Mouse (Mus musculus): ENCODE data around the gene Hnrnpul1. TPM values are rescaled to one million over a fixed set of nuclear protein-coding genes. Genes with fewer than 3 reads are reported as not detected.

Hnrnpul1 gene
- polyA plus RNA-seq, 1 experiment from 2014 or later: 58.5 TPM

GRCm38 (mm10) chr7:25768229-25768628 is 13.7 kb upstream of the Hnrnpul1 start:
- H3K27me3 ChIP-seq: no peaks in the 10 kb centered on the region
- no peak overlapping the region for H3K9ac ChIP-seq
- H3K27ac ChIP-seq: no peak overlapping the region
- no peak for ATAC-seq (ENCODE audit: borderline replicate concordance, extremely low read depth, low FRiP score, low TSS enrichment)
- H3K9me3 ChIP-seq: no peaks in the 10 kb centered on the region
- H3K4me2 ChIP-seq: no peak overlapping the region
- H3K36me3 ChIP-seq: peaks cover 15% of the 10 kb centered on the region
- 86% methylated on average over 5 of the region's 5 CpGs for WGBS
- peaks cover 5% of the 10 kb centered on the region; the same call in 1 of the 2 replicates for H3K4me1 ChIP-seq
- no peak overlapping the region for H3K4me3 ChIP-seq

GRCm38 (mm10) chr7:25766108-25766507 is 11.6 kb upstream of the Hnrnpul1 start:
- Histone ChIP-seq H3K27me3 (no peaks in the 10 kb centered on the region), H3K27ac (no peak overlapping the region), H3K36me3 (peaks cover 15% of the 10 kb centered on the region), H3K4me1 (peaks cover 5% of the 10 kb centered on the region; the same call in 1 of the 2 replicates), H3K9ac (no peak overlapping the region), H3K4me2 (no peak overlapping the region), H3K9me3 (no peaks in the 10 kb centered on the region), H3K4me3 (no peak overlapping the region)
- no peak for ATAC-seq (ENCODE audit: borderline replicate concordance, extremely low read depth, low FRiP score, low TSS enrichment)
- WGBS: 68% methylated on average over 6 of the region's 6 CpGs

- ATAC-seq (ENCODE audit: borderline replicate concordance, extremely low read depth, low FRiP score, low TSS enrichment): no peak
- Histone ChIP-seq H3K27ac (peak overlapping the region; percentile 41; the same call in 1 of the 2 replicates), H3K27me3 (no peaks in the 10 kb centered on the region), H3K4me3 (no peak overlapping the region), H3K9me3 (no peaks in the 10 kb centered on the region), H3K4me2 (no peak overlapping the region), H3K9ac (no peak overlapping the region), H3K4me1 (peaks cover 5% of the 10 kb centered on the region; the same call in 1 of the 2 replicates), H3K36me3 (peaks cover 22% of the 10 kb centered on the region)
- WGBS: 35% methylated on average over 5 of the region's 5 CpGs
Measured at GRCm38 (mm10) chr7:25764221-25764620, 9.7 kb upstream of the Hnrnpul1 start.

- peak overlapping the region; percentile 41; the same call in 1 of the 2 replicates for H3K27ac ChIP-seq
- peaks cover 22% of the 10 kb centered on the region for H3K36me3 ChIP-seq
- no peak overlapping the region for H3K4me2 ChIP-seq
- H3K4me3 ChIP-seq: no peak overlapping the region
- WGBS: 66% methylated on average over 11 of the region's 11 CpGs
- no peak overlapping the region for H3K9ac ChIP-seq
- H3K9me3 ChIP-seq: no peaks in the 10 kb centered on the region
- no peaks in the 10 kb centered on the region for H3K27me3 ChIP-seq
- ATAC-seq (ENCODE audit: borderline replicate concordance, extremely low read depth, low FRiP score, low TSS enrichment): no peak
- peaks cover 5% of the 10 kb centered on the region; the same call in 1 of the 2 replicates for H3K4me1 ChIP-seq
Measured at GRCm38 (mm10) chr7:25763678-25764077, 9.1 kb upstream of the Hnrnpul1 start.

GRCm38 (mm10) chr7:25761354-25761753 is 6.8 kb upstream of the Hnrnpul1 start:
- peaks cover 5% of the 10 kb centered on the region; the same call in 1 of the 2 replicates for H3K4me1 ChIP-seq

GRCm38 (mm10) chr7:25756011-25756410 is 1.5 kb upstream of the Hnrnpul1 start:
- peak overlapping the region; percentile 89 for H3K4me2 ChIP-seq
- no peaks in the 10 kb centered on the region for H3K9me3 ChIP-seq
- peak overlapping the region; percentile 97 for H3K27ac ChIP-seq
- ATAC-seq (ENCODE audit: borderline replicate concordance, extremely low read depth, low FRiP score, low TSS enrichment): peak; percentile 44; the same call in 1 of the 2 replicates
- H3K4me3 ChIP-seq: peak overlapping the region; percentile 95
- H3K9ac ChIP-seq: peak overlapping the region; percentile 99
- under 1% methylated on average over 18 of the region's 18 CpGs for WGBS
- H3K4me1 ChIP-seq: peaks cover 20% of the 10 kb centered on the region
- H3K27me3 ChIP-seq: no peaks in the 10 kb centered on the region
- H3K36me3 ChIP-seq: peaks cover 16% of the 10 kb centered on the region

More at GRCm38 (mm10) chr7:25761354-25761753, 6.8 kb upstream of the Hnrnpul1 start:
- Histone ChIP-seq H3K9me3 (no peaks in the 10 kb centered on the region), H3K4me2 (no peak overlapping the region), H3K4me3 (no peak overlapping the region), H3K27me3 (no peaks in the 10 kb centered on the region), H3K9ac (no peak overlapping the region), H3K36me3 (0 out of 2 replicates have a peak, but pooled peaks cover 9% of the 10 kb centered on the region), H3K27ac (no peak overlapping the region)
- ATAC-seq (ENCODE audit: borderline replicate concordance, extremely low read depth, low FRiP score, low TSS enrichment): no peak
- WGBS: 76% methylated on average over 10 of the region's 10 CpGs

GRCm38 (mm10) chr7:25755468-25755833 is 894 bp upstream of the Hnrnpul1 start:
- under 1% methylated on average over 15 of the region's 15 CpGs for WGBS
- peak overlapping the region; percentile 95 for H3K4me3 ChIP-seq
- peaks cover 21% of the 10 kb centered on the region for H3K36me3 ChIP-seq
- peaks cover 20% of the 10 kb centered on the region for H3K4me1 ChIP-seq
- ATAC-seq (ENCODE audit: borderline replicate concordance, extremely low read depth, low FRiP score, low TSS enrichment): peak; percentile 31; the same call in 1 of the 2 replicates
- no peaks in the 10 kb centered on the region for H3K9me3 ChIP-seq
- H3K27ac ChIP-seq: peak overlapping the region; percentile 97
- H3K9ac ChIP-seq: peak overlapping the region; percentile 99
- H3K4me2 ChIP-seq: peak overlapping the region; percentile 89
- no peaks in the 10 kb centered on the region for H3K27me3 ChIP-seq

- H3K4me3 ChIP-seq: peak overlapping the region; percentile 95
- H3K9ac ChIP-seq: peak overlapping the region; percentile 99
- peak overlapping the region; percentile 97 for H3K27ac ChIP-seq
- H3K9me3 ChIP-seq: no peaks in the 10 kb centered on the region
- H3K27me3 ChIP-seq: no peaks in the 10 kb centered on the region
- H3K4me1 ChIP-seq: peaks cover 20% of the 10 kb centered on the region
- H3K4me2 ChIP-seq: peak overlapping the region; percentile 80
- no peak for ATAC-seq (ENCODE audit: borderline replicate concordance, extremely low read depth, low FRiP score, low TSS enrichment)
- 0% methylated on average over 30 of the region's 30 CpGs for WGBS
- H3K36me3 ChIP-seq: peaks cover 23% of the 10 kb centered on the region
Measured at GRCm38 (mm10) chr7:25754439-25754737, 169 bp downstream of the Hnrnpul1 start.

- H3K9me3 ChIP-seq: no peaks in the 10 kb centered on the region
- peak overlapping the region; percentile 80 for H3K4me2 ChIP-seq
- H3K4me3 ChIP-seq: peak overlapping the region; percentile 95
- peak overlapping the region; percentile 99 for H3K9ac ChIP-seq
- no peaks in the 10 kb centered on the region for H3K27me3 ChIP-seq
- under 1% methylated on average over 46 of the region's 46 CpGs for WGBS
- ATAC-seq (ENCODE audit: borderline replicate concordance, extremely low read depth, low FRiP score, low TSS enrichment): no peak; the same call in 1 of the 2 replicates
- H3K27ac ChIP-seq: peak overlapping the region; percentile 97
- peaks cover 29% of the 10 kb centered on the region for H3K36me3 ChIP-seq
- peaks cover 20% of the 10 kb centered on the region for H3K4me1 ChIP-seq
Measured at GRCm38 (mm10) chr7:25753643-25754438, 716 bp downstream of the Hnrnpul1 start.

- Histone ChIP-seq H3K4me2 (peak overlapping the region; percentile 80), H3K27me3 (no peaks in the 10 kb centered on the region), H3K9ac (peak overlapping the region; percentile 99), H3K36me3 (peaks cover 36% of the 10 kb centered on the region), H3K4me1 (peaks cover 20% of the 10 kb centered on the region), H3K9me3 (no peaks in the 10 kb centered on the region), H3K4me3 (peak overlapping the region; percentile 95), H3K27ac (0 out of 2 replicates have a peak overlapping the region, but pooled peaks have one; percentile 97)
- no peak for ATAC-seq (ENCODE audit: borderline replicate concordance, extremely low read depth, low FRiP score, low TSS enrichment)
Measured at GRCm38 (mm10) chr7:25753076-25753475, 1.5 kb downstream of the Hnrnpul1 start.

GRCm38 (mm10) chr7:25746844-25747243 is 7.7 kb downstream of the Hnrnpul1 start:
- WGBS: 42% methylated on average over 3 of the region's 3 CpGs
- H3K4me3 ChIP-seq: no peak overlapping the region
- H3K4me1 ChIP-seq: peaks cover under 1% of the 10 kb centered on the region; the same call in 1 of the 2 replicates
- no peak overlapping the region for H3K27ac ChIP-seq
- no peaks in the 10 kb centered on the region for H3K27me3 ChIP-seq
- H3K4me2 ChIP-seq: no peak overlapping the region
- no peak overlapping the region for H3K9ac ChIP-seq
- no peak for ATAC-seq (ENCODE audit: borderline replicate concordance, extremely low read depth, low FRiP score, low TSS enrichment)
- no peaks in the 10 kb centered on the region for H3K9me3 ChIP-seq
- H3K36me3 ChIP-seq: peaks cover 94% of the 10 kb centered on the region

- H3K27ac ChIP-seq: no peak overlapping the region
- no peaks in the 10 kb centered on the region for H3K27me3 ChIP-seq
- H3K9ac ChIP-seq: no peak overlapping the region
- peaks cover 95% of the 10 kb centered on the region for H3K36me3 ChIP-seq
- no peak for ATAC-seq (ENCODE audit: borderline replicate concordance, extremely low read depth, low FRiP score, low TSS enrichment)
- WGBS: 85% methylated on average over 3 of the region's 3 CpGs
- H3K4me2 ChIP-seq: no peak overlapping the region
- no peaks in the 10 kb centered on the region for H3K4me1 ChIP-seq
- no peak overlapping the region for H3K4me3 ChIP-seq
- no peaks in the 10 kb centered on the region for H3K9me3 ChIP-seq
Measured at GRCm38 (mm10) chr7:25738277-25738676, 16.3 kb downstream of the Hnrnpul1 start.

All from lung, embryonic 15.5 days (tissue).